Mouse (Mus musculus) forebrain, embryonic 15.5 days (tissue): ENCODE results near the gene Clcnka. TPM values are rescaled to one million over a fixed set of nuclear protein-coding genes. Genes with fewer than 3 reads are reported as not detected.

Experiments
- ATAC-seq: fragments of 200-750 bp; cut with Nextera tagmentation; replicated peaks from 2 replicates; pipeline ENCODE4 v1.8.0; 2017; ENCODE audit warnings: mild to moderate bottlenecking, moderate TSS enrichment, moderate library complexity
- H3K27ac ChIP-seq: fragments of 300-500 bp; sonication (generic); replicated peaks from 2 replicates; pipeline ENCODE4 v1.5.1; 2015; ENCODE audit warnings: mild to moderate bottlenecking, inconsistent platforms
- H3K27me3 ChIP-seq: fragments of 300-500 bp; sonication (generic); 2 replicates; pipeline ENCODE4 v1.6.1; 2015; ENCODE audit warnings: inconsistent platforms
- H3K36me3 ChIP-seq: fragments of 300-500 bp; sonication (generic); 2 replicates; pipeline ENCODE4 v1.6.1; 2015; ENCODE audit warnings: mild to moderate bottlenecking, inconsistent platforms
- H3K4me1 ChIP-seq: fragments of 300-500 bp; sonication (generic); 2 replicates; pipeline ENCODE4 v1.6.1; 2015; ENCODE audit warnings: inconsistent platforms
- H3K4me2 ChIP-seq: fragments of 300-500 bp; sonication (generic); replicated peaks from 2 replicates; pipeline ENCODE4 v1.6.1; 2015; ENCODE audit warnings: mild to moderate bottlenecking, inconsistent platforms
- H3K4me3 ChIP-seq: fragments of 300-500 bp; sonication (generic); 2 replicates; pipeline ENCODE4 v1.5.1; 2015; ENCODE audit warnings: mild to moderate bottlenecking, inconsistent platforms
- H3K9ac ChIP-seq: fragments of 300-500 bp; sonication (generic); replicated peaks from 2 replicates; pipeline ENCODE4 v1.6.1; 2015; ENCODE audit warnings: mild to moderate bottlenecking, inconsistent platforms
- H3K9me3 ChIP-seq: fragments of 300-500 bp; sonication (generic); 2 replicates; pipeline ENCODE4 v1.6.1; 2016; ENCODE audit warnings: inconsistent platforms
- WGBS: fragments of 180-500 bp; shearing (Covaris S2); methylation state at CpG from one replicate; pipeline ENCODE4 v1.1.7; 2015; ENCODE audit warnings: mixed read lengths; 5-methylcytosine and 5-hydroxymethylcytosine counted together
- microRNA-seq: library from miRNA; unstranded; fragments of <30 nt; microRNA quantifications from one replicate; pipeline ENCODE4, GENCODE M21; 2016
- polyA plus RNA-seq: library from polyadenylated mRNA; unstranded; fragments of >200 nt; fragmentation: Nextera tagmentation; extraction: Ambion mirVana; gene quantifications from 2 replicates; pipeline ENCODE4 v1.2.1, GENCODE M21; 2015

Gene Clcnka
- polyA plus RNA-seq, 1 experiment from 2014 or later, result not detected

DNA sequence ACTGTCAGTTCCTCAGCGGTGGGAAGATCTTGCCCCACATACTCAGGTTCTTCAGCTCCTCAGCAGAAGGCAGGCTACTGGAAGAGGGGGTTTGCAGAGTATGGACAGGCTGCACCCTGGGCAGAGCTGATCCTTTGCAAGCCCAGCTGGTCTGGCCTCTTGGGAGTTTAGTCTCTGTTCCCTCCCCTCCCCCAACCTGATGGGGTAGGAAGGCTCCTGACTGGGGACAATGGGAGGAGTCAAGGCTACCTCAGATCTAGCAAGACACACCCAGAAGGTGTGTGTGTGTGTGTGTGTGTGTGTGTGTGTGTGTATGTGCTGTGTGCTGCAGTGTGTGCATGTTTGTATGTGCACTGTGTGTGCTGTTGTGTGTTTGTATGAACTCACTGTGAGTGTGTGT, 59.7 kb downstream of the Clcnka start:
- no peak overlapping the region for H3K27ac ChIP-seq
- H3K4me3 ChIP-seq, result no peak overlapping the region
- no peak overlapping the region for H3K4me2 ChIP-seq
- no peak for ATAC-seq
- H3K36me3 ChIP-seq, result no peaks in the 10 kb centered on the region
- 4% methylated on average over 1 of the region's 1 CpGs for WGBS
- peaks cover 21% of the 10 kb centered on the region for H3K4me1 ChIP-seq
- H3K9me3 ChIP-seq, result no peaks in the 10 kb centered on the region
- H3K9ac ChIP-seq, result no peak overlapping the region
- no peaks in the 10 kb centered on the region for H3K27me3 ChIP-seq

DNA sequence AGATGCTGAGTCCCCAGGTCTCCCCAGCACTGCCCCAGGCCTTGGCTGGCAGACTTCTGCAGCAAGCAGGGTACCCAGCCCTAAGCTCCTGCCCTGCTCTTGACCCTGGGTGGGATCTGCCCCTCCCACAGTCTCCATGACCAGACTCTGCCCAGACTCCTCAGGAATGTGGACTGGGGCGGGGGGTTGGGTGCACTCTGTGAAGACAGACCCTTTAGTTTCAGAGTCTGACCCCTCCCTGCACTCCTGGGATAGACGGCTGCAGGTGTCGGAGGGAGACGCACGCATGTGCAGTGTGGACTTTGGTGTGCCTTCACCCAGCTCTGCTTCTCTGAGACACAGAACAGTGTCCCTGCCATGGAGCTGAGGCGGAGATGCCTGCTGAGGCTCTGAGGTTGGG, 60.5 kb downstream of the Clcnka start:
- Histone ChIP-seq H3K4me3 (no peak overlapping the region), H3K27ac (no peak overlapping the region), H3K36me3 (no peaks in the 10 kb centered on the region), H3K4me2 (no peak overlapping the region), H3K9ac (no peak overlapping the region), H3K9me3 (no peaks in the 10 kb centered on the region), H3K4me1 (peaks cover 21% of the 10 kb centered on the region), H3K27me3 (no peaks in the 10 kb centered on the region)
- ATAC-seq, result no peak
- WGBS, result 38% methylated on average over 6 of the region's 6 CpGs

DNA sequence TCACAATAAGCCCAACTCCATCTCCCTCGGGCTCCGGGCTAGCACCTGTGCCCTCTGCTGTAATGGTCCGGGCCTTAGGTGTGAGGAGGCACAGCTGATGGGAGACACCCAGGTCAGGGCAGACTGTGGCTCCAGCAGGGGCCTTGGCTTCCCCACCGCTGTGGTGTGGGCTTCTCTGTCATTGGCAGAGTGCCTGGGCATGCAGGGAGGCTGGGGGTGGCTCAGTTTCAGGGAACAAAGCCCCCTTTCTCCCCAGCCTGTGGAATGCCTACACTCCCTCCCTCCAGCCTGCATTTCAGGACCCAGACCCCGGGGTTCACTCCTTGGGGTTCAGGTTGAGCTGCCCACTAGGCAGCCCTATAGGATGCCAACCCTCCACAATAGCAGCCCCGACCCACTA, 62.3 kb downstream of the Clcnka start:
- WGBS, result 33% methylated on average over 6 of the region's 6 CpGs
- Histone ChIP-seq H3K9me3 (no peaks in the 10 kb centered on the region), H3K4me3 (no peak overlapping the region), H3K36me3 (no peaks in the 10 kb centered on the region), H3K9ac (no peak overlapping the region), H3K4me1 (peaks cover 21% of the 10 kb centered on the region), H3K4me2 (no peak overlapping the region), H3K27me3 (no peaks in the 10 kb centered on the region), H3K27ac (0 out of 2 replicates have a peak overlapping the region, but pooled peaks have one; percentile 32)
- ATAC-seq, result no peak

DNA sequence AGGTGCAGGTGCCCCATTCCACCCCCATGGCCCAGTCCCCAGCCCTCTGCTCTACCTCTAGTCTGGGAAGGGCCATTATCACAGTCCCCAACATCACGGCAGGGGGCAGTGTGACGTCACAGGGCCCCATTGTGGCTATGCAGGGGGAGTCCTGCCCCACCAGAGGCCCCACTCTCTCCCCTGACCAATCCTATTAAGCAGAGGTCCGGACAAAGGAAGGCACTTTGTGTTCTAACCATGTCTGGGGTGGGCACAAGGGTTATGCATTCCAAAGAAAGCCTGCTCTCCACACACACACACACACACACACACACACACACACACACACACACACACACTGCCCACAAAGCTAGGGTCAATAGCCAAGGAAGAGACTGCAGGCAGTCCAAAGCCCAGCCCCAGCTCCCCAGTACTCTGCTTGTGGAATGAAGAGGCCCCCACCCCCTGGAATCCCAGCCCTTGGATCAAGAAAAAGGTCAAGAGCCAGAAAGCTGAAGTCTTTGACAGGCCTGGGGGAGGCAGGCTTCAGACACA, 63.2 kb downstream of the Clcnka start:
- H3K27ac ChIP-seq, result peak overlapping the region; percentile 36; the same call in 1 of the 2 replicates
- H3K9me3 ChIP-seq, result no peaks in the 10 kb centered on the region
- peak; percentile 72 for ATAC-seq
- no peak overlapping the region for H3K9ac ChIP-seq
- 5% methylated on average over 3 of the region's 3 CpGs for WGBS
- no peak overlapping the region for H3K4me3 ChIP-seq
- no peaks in the 10 kb centered on the region for H3K27me3 ChIP-seq
- H3K4me2 ChIP-seq, result no peak overlapping the region
- peaks cover 21% of the 10 kb centered on the region for H3K4me1 ChIP-seq
- H3K36me3 ChIP-seq, result no peaks in the 10 kb centered on the region

DNA sequence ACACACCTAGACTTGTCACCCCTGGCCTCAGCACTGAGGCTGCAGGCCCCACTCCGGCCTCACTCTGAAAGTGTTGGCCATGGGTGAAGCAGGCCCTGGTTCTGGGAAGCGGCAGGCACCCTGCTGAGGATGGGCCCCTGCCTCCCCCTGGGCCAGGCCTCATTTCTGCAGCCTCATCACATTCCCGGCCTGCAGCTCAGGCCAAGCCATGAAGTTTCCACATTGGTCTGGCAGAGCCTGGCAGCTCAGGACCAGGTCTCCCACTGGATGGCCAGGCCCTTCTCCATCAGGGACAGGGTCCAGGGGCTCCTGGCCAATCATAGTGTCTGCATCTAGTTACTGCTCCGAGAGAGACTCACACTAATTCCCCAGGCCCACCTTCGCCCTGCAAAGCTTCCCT, 63.8 kb downstream of the Clcnka start:
- WGBS, result 38% methylated on average over 5 of the region's 5 CpGs
- no peaks in the 10 kb centered on the region for H3K36me3 ChIP-seq
- H3K4me2 ChIP-seq, result no peak overlapping the region
- no peak for ATAC-seq
- no peak overlapping the region for H3K4me3 ChIP-seq
- peak overlapping the region; percentile 36; the same call in 1 of the 2 replicates for H3K27ac ChIP-seq
- no peaks in the 10 kb centered on the region for H3K27me3 ChIP-seq
- no peak overlapping the region for H3K9ac ChIP-seq
- H3K9me3 ChIP-seq, result no peaks in the 10 kb centered on the region
- peaks cover 21% of the 10 kb centered on the region for H3K4me1 ChIP-seq

Small RNA genes within 50 kb of the gene (microRNA-seq; reads per million reads assigned to microRNA genes)
- gene Gm25690, result not detected

Other genes starting within 250 kb of the Clcnka start
- gene Rsg1, start 184.8 kb downstream of the Clcnka start, polyA plus RNA-seq, result 8.4 and 10.9 TPM in 2 replicates
- gene Arhgef19, start 159.2 kb downstream of the Clcnka start, polyA plus RNA-seq, result 1.3 TPM in 2 replicates
- 1.0 and 1.1 TPM in 2 replicates for gene Epha2, start 97.5 kb downstream of the Clcnka start, polyA plus RNA-seq
- 12.1 and 13.8 TPM in 2 replicates for gene Fam131c, start 30.5 kb downstream of the Clcnka start, polyA plus RNA-seq
- not detected in 2 replicates for gene Clcnkb, start 17.3 kb upstream of the Clcnka start, polyA plus RNA-seq
- gene Hspb7, start 22.1 kb upstream of the Clcnka start, polyA plus RNA-seq, result 0.09 TPM in 1 of 2 replicates, not detected in the other
- gene Srarp, start 37.4 kb upstream of the Clcnka start, polyA plus RNA-seq, result 0.20 TPM in 1 of 2 replicates, not detected in the other
- 61.8 and 65.6 TPM in 2 replicates for gene Zbtb17, start 45.9 kb upstream of the Clcnka start, polyA plus RNA-seq
- gene Spen, start 139.9 kb upstream of the Clcnka start, polyA plus RNA-seq, result 18.5 and 18.9 TPM in 2 replicates
- gene Fblim1, start 207.4 kb upstream of the Clcnka start, polyA plus RNA-seq, result 17.4 and 22.6 TPM in 2 replicates
- 0.17 TPM in 2 replicates for gene Tmem82, start 219.9 kb upstream of the Clcnka start, polyA plus RNA-seq
- gene Slc25a34, start 225.1 kb upstream of the Clcnka start, polyA plus RNA-seq, result 0.06 and 0.14 TPM in 2 replicates